Mouse (Mus musculus): Measurements from ENCODE around the gene Ttc8. TPM values are rescaled to one million over a fixed set of nuclear protein-coding genes. Genes with fewer than 3 reads are reported as not detected.
A peak's percentile ranks its signal among the peaks of the same experiment; 100 is the strongest.

Gene Ttc8
- total RNA-seq, 2 experiments from 2014 or later, result 27.7 to 31.1 TPM

DNA sequence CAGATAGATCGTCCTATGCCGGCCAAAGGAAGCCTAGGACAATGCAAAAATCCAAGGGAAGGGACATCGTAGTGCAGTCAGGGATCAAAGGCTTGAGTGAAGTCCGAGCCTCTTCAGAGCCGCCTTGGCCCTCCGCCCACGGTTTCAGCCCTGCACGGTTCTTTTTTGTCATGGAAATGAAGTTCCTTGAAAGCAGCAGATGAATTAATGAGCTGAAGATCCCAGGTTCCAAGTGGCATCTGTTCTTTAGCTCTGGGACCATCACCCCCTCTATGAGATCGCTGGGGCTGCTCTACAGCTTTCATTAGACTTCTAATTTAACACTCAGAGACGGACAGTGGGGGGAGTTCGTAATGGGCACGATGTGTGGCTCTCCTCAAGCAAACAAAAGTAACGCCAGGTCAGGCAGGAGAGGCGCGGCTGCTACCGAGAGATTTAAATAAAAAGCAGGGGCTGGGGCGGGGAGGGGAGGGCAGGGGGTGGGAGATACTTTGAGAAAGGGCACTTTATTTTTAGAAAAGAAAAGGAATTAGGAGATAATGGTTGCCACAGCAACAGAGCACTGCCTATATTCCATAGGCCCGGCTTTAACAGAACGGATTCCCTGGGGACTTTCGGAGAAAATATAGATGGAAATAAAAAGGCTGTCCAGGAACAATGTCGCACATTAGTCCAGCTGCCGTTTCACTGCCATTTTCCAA, 90.9 kb downstream of the Ttc8 start:
- intact Hi-C loops (cut with DNase I), result no loop called here
- DNase-seq, result peak; percentile 76

- intact Hi-C loops (cut with DNase I), result no loop called here
- DNase-seq, result no peak
These were observed 95.5 kb downstream of the Ttc8 start for GRCm38 (mm10) chr12:99015870-99016269.

GRCm38 (mm10) chr12:99024430-99024960, 104.1 kb downstream of the Ttc8 start:
- intact Hi-C loops (cut with DNase I), result no loop called here
- DNase-seq, result no peak

GRCm38 (mm10) chr12:99026291-99026690, 105.9 kb downstream of the Ttc8 start:
- DNase-seq, result peak; percentile 79
- intact Hi-C loops (cut with DNase I), result no loop called here

DNA sequence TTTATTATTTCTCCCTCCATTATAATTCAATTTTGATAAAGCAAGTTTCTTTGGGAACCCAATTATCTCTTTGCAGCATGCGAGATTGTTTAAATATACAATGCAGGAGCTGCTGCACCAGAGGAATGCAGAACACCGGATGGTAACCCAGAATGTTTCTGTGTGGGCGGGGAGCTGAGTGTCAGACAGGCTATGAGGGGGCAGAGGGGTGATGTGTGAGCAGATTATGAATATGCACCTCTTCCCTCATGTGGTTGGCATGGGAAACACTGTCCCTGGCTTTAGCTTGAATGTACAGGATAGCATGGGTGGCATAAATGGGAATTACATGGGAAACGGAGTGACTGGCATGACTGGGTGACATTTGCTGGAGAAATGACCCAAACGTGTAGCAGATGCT, 108.3 kb downstream of the Ttc8 start:
- no peak for DNase-seq

DNA sequence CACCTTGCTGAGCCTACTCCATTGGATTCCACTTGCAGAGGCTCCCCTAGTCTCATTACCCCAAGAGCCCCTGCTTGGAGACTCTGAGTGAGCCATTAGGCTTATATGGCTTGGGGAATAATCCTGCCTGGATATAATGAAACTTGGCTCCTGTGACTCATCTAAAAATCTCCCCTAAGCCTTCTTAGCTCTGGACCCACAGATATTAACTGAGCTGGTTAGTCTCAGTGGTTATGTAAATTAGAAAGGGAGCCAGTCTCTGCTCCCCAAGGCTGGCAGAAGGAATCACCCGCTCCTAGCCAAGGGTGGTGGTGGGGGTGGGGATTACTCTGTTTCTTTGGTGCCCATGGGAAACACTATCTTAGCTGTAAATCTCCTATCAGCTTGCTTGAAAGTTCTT, 109.6 kb downstream of the Ttc8 start:
- intact Hi-C loops (cut with DNase I), result no loop called here

More for the DNA sequence above, 108.3 kb downstream of the Ttc8 start:
- intact Hi-C loops (cut with DNase I), result no loop called here

More for the DNA sequence above, 109.6 kb downstream of the Ttc8 start:
- DNase-seq, result no peak

Other genes starting within 250 kb of the Ttc8 start
- 1 to 10 TPM; 7.3 to 8.4 TPM for gene Ptpn21, start 183.2 kb upstream of the Ttc8 start, total RNA-seq (2021)
- 100 to 1,000 TPM; 122 to 123 TPM for gene Zc3h14, start 173.6 kb upstream of the Ttc8 start, total RNA-seq (2021)
- 10 to 100 TPM; 66.5 to 67.7 TPM for gene Eml5, start 19.1 kb upstream of the Ttc8 start, total RNA-seq (2021)

All from left cerebral cortex, postnatal 4 days (tissue).